Comparison of ENCODE assay signal across 8 mouse cellular contexts in genomic region chr9:66975239-66975645, GRCm38 (mm10). TPM values are rescaled to one million over a fixed set of nuclear protein-coding genes. Genes with fewer than 3 reads are reported as not detected.
DNase-seq lines count a peak whose midpoint lies in the region; ATAC-seq lines count a peak whose summit lies in the region.

TSS of gene Lactb (minus strand) at chr9:66975484.

- 2% methylated on average over 23 of the region's 32 CpGs for WGBS in hindbrain, embryonic 15.5 days
- 0% methylated on average over 29 of the region's 32 CpGs for WGBS in macrophage (ENCODE audit: missing documents)

- H3K27ac ChIP-seq in hindbrain, embryonic 15.5 days (replicated peaks), result peak within 1 kb of the TSS; percentile 93
- no peak within 1 kb of the TSS for H3K27ac ChIP-seq in macrophage

- H3K9me3 ChIP-seq in hindbrain, embryonic 15.5 days, result no peaks in the 10 kb centered on the region

- peak; percentile 91 for DNase-seq in R1 (ENCODE audit: low read depth, low spot score)
- peak; percentile 96 to 99 for DNase-seq in cerebellum, postnatal 25 days
- DNase-seq in frontal cortex, postnatal 36 days (ENCODE audit: low spot score in 2 of 2), result peak; percentile 93 to 95
- peak; percentile 95 to 97 for DNase-seq in left cerebral cortex, adult 18-20 months (ENCODE audit: low spot score in 2 of 2)
- DNase-seq in right cerebral cortex, adult 18-20 months, result peak; percentile 97
- peak; percentile 74 for DNase-seq in urinary bladder, postnatal 10 days (ENCODE audit: low spot score)

- no peaks in the 10 kb centered on the region for H3K79me2 ChIP-seq in macrophage (ENCODE audit: inconsistent target)

- ATAC-seq in hindbrain, embryonic 15.5 days (ENCODE audit: low FRiP score, low read depth), result peak; percentile 98

- peaks cover 13% of the 10 kb centered on the region; the same call in 1 of the 2 replicates for H3K36me3 ChIP-seq in hindbrain, embryonic 15.5 days
- peaks cover 10% of the 10 kb centered on the region; the same call in 1 of the 2 replicates for H3K36me3 ChIP-seq in macrophage (ENCODE audit: inconsistent target)

- peaks cover 16% of the 10 kb centered on the region for H3K4me1 ChIP-seq in hindbrain, embryonic 15.5 days (replicated peaks)

- peak within 1 kb of the TSS; percentile 98 for H3K4me3 ChIP-seq in hindbrain, embryonic 15.5 days
- H3K4me3 ChIP-seq in macrophage (ENCODE audit: inconsistent target), result no peak within 1 kb of the TSS; the same call in 1 of the 2 replicates

- peak within 1 kb of the TSS; percentile 94 for H3K9ac ChIP-seq in hindbrain, embryonic 15.5 days

- no peaks in the 10 kb centered on the region for H3K27me3 ChIP-seq in hindbrain, embryonic 15.5 days

- peak within 1 kb of the TSS; percentile 59 for H3K4me2 ChIP-seq in hindbrain, embryonic 15.5 days

RNA-seq across cellular contexts. Expression of gene Lactb, which starts in this region (rescaled TPM):
- polyA plus RNA-seq in hindbrain, embryonic 15.5 days (2015; fragmentation: Nextera tagmentation; extraction: Ambion mirVana), result 11.9 and 12.4 TPM in 2 replicates
- total RNA-seq in left cerebral cortex, adult 18-20 months (2021), result 10 to 100 TPM; 17.1 to 18.1 TPM
- total RNA-seq in macrophage (2018; cell fraction: chromatin; rRNA removed), result 10 to 100 TPM in 22 of 26 experiments, 1 to 10 TPM in 4; 5.1 to 25.3 (median 17.4) TPM
- 10 to 100 TPM; 23.5 to 37.4 (median 31.0) TPM for total RNA-seq in macrophage (2018; cell fraction: cytosol; rRNA removed)
- 10 to 100 TPM in 25 of 26 experiments, 1 to 10 TPM in 1; 8.6 to 32.0 (median 20.4) TPM for total RNA-seq in macrophage (2018; cell fraction: nucleus; rRNA removed)
- 31.0 to 53.6 TPM (median 37.0 TPM) in 3 replicates for polyA plus RNA-seq in macrophage (2018)
